Mouse (Mus musculus) lung, postnatal 0 days (tissue): ENCODE results near the gene Ap3m1. TPM values are rescaled to one million over a fixed set of nuclear protein-coding genes. Genes with fewer than 3 reads are reported as not detected.

Source experiments
- ATAC-seq: fragments of 200-750 bp; cut with Nextera tagmentation; 2 replicates; pipeline ENCODE4 v1.8.0; 2017; ENCODE audit warnings: moderate library complexity
- DNase-seq: peaks from one replicate; pipeline ENCODE4 v3.0.0-alpha.2; 2016; ENCODE audit warnings: low spot score
- H3K27ac ChIP-seq: fragments of 300-500 bp; sonication (generic); 2 replicates; pipeline ENCODE4 v1.5.1; 2014; ENCODE audit warnings: antibody characterized with exemption, mild to moderate bottlenecking, low read length, mixed read lengths
- H3K27me3 ChIP-seq: fragments of 300-500 bp; sonication (generic); replicated peaks from 2 replicates; pipeline ENCODE4 v1.6.1; 2014; ENCODE audit warnings: low read length, mixed read lengths; ENCODE audit not compliant: insufficient read depth
- H3K36me3 ChIP-seq: fragments of 300-500 bp; sonication (generic); 2 replicates; pipeline ENCODE4 v1.6.1; 2014; ENCODE audit warnings: low read length, mixed read lengths; ENCODE audit not compliant: insufficient read depth
- H3K4me1 ChIP-seq: fragments of 300-500 bp; sonication (generic); 2 replicates; pipeline ENCODE4 v1.6.1; 2014; ENCODE audit warnings: antibody characterized with exemption, low read depth, low read length, mixed read lengths; ENCODE audit not compliant: insufficient read depth
- H3K4me2 ChIP-seq: fragments of 300-500 bp; sonication (generic); replicated peaks from 2 replicates; pipeline ENCODE4 v1.6.1; 2014; ENCODE audit warnings: low read depth, mild to moderate bottlenecking, low read length, moderate library complexity, mixed read lengths
- H3K4me3 ChIP-seq: fragments of 300-500 bp; sonication (generic); 2 replicates; pipeline ENCODE4 v1.5.1; 2014; ENCODE audit warnings: low read depth, low read length
- H3K9ac ChIP-seq: fragments of 300-500 bp; sonication (generic); replicated peaks from 2 replicates; pipeline ENCODE4 v1.6.1; 2014; ENCODE audit warnings: low read depth, mild to moderate bottlenecking
- H3K9me3 ChIP-seq: fragments of 300-500 bp; sonication (generic); 2 replicates; pipeline ENCODE4 v1.6.1; 2016; ENCODE audit warnings: low read length, mixed read lengths
- CTCF ChIP-seq: IDR thresholded peaks from 2 replicates; pipeline ENCODE4 v1.5.1; 2016; ENCODE audit warnings: antibody characterized with exemption, mild to moderate bottlenecking
- EP300 ChIP-seq: IDR thresholded peaks from 2 replicates; pipeline ENCODE4 v1.6.1; 2016; ENCODE audit warnings: antibody characterized with exemption, mild to moderate bottlenecking, control low read depth
- WGBS: fragments of 180-500 bp; shearing (Covaris S2); extraction: QIAGEN DNeasy Blood & Tissue Kit; methylation state at CpG from one replicate; pipeline ENCODE4 v1.1.7; 2014; 5-methylcytosine and 5-hydroxymethylcytosine counted together
- polyA plus RNA-seq: library from polyadenylated mRNA; unstranded; fragments of >200 nt; fragmentation: Nextera tagmentation; extraction: Ambion mirVana; gene quantifications from 2 replicates; pipeline ENCODE4 v1.2.1, GENCODE M21; 2015

Gene Ap3m1
- polyA plus RNA-seq, 1 experiment from 2014 or later: 39.3 TPM

DNA sequence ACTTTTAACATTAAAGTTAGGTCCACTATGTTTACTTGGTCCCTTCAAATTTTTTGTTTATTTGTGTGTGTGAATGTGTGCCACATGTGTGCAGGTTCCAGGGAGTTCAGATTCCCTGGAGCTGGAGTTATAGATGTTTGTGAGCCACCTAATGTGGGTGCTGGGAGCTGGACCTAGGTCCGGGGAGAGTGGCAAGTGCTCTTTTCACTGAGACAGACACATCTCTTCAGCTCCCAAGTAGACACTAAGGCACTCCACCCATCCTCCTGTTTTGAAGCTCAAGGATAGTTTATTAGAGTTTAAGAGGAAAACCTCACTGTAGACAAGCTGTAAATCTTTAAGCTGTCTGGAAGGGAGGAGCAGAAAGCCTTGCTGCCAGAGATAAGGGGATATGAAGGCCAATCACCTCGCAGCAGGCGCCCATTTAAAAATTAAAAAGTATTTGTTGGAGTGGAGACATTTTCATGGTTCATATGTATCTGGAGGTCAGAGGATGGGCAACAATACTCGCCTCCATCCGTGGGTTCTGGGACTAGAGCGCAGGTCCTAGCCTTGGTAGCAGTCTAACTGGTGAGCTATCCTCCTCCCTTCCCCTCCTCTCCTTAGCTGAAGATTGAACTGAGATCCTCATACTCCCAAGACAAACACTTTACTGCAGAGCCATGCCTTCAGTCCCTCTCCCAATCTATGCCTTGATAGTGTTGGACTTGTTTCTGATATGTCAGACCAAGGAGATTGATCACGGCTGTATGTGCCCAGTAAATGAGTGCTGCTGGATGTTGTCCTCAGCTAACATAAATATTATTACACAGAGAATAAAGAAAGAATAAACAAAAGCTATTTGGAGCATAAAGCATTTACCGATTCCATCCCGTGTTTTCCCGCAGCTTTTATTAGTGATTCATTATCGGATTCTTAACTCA lies 22.4 kb upstream of the Ap3m1 start:
- peak overlapping the region; percentile 51 for H3K27ac ChIP-seq
- peak overlapping the region; percentile 68 for H3K4me2 ChIP-seq
- H3K36me3 ChIP-seq: no peaks in the 10 kb centered on the region
- H3K9ac ChIP-seq: peak overlapping the region; percentile 33; the same call in 1 of the 2 replicates
- H3K4me1 ChIP-seq: peaks cover 10% of the 10 kb centered on the region; the same call in 1 of the 2 replicates
- 25% methylated on average over 11 of the region's 11 CpGs for WGBS
- no peaks in the 10 kb centered on the region for H3K9me3 ChIP-seq
- H3K4me3 ChIP-seq: peak overlapping the region; percentile 58
- H3K27me3 ChIP-seq: no peaks in the 10 kb centered on the region
- ATAC-seq (no peak), DNase-seq (peak; percentile 36)
- no peak; the same call in 1 of the 2 replicates for TF ChIP-seq EP300
- TF ChIP-seq CTCF: no peak

DNA sequence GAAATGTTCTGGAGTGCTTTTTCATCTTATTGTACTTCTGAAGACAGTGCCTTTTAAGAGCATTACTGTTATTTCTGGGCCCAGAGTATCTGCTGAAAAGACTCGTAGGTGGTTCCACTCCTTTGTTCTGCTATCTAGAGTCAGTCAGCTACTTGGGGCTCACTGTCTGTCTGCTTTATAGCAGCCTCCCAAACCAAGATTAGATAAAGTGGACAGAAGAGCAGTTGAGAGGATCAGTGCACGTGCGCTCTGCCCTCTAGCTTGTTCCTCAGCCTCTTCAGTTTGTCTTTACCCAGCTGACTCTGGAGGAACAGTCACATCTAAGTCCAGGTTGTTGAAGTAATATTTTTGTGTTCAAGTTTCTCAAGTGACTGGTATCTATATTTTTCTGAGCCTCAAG lies 21.7 kb upstream of the Ap3m1 start:
- Histone ChIP-seq H3K36me3 (no peaks in the 10 kb centered on the region), H3K9ac (no peak overlapping the region), H3K9me3 (no peaks in the 10 kb centered on the region), H3K4me3 (no peak overlapping the region), H3K4me2 (no peak overlapping the region), H3K27ac (no peak overlapping the region), H3K27me3 (no peaks in the 10 kb centered on the region), H3K4me1 (peaks cover 10% of the 10 kb centered on the region; the same call in 1 of the 2 replicates)
- ATAC-seq: no peak
- TF ChIP-seq CTCF (no peak), EP300 (no peak)
- DNase-seq: no peak
- 56% methylated on average over 3 of the region's 3 CpGs for WGBS

DNA sequence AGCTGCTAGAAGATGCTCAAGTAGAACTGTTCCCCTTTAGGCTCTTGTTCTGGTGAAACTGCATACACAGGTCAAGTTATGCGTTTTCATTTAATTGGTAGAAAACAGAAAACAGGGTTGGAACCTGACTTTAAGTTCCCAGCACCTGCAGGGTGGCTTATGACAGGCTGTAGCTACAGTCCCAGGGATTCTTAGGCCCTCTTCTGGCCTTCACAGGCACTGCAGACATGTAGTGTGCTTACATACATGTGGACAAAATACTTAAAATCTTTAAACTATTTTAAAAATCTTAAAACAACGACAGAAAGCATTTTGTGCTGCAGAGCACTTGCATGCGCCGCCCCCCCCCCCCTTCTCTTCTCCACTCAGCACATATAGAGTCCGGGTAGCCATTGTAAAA lies 17.3 kb upstream of the Ap3m1 start:
- Histone ChIP-seq H3K4me3 (no peak overlapping the region), H3K36me3 (no peaks in the 10 kb centered on the region), H3K9me3 (no peaks in the 10 kb centered on the region), H3K4me2 (no peak overlapping the region), H3K27ac (no peak overlapping the region), H3K9ac (no peak overlapping the region), H3K4me1 (peaks cover 12% of the 10 kb centered on the region; the same call in 1 of the 2 replicates), H3K27me3 (no peaks in the 10 kb centered on the region)
- 76% methylated on average over 5 of the region's 5 CpGs for WGBS
- ATAC-seq (no peak), DNase-seq (no peak)
- TF ChIP-seq CTCF (peak; percentile 49), EP300 (no peak)

DNA sequence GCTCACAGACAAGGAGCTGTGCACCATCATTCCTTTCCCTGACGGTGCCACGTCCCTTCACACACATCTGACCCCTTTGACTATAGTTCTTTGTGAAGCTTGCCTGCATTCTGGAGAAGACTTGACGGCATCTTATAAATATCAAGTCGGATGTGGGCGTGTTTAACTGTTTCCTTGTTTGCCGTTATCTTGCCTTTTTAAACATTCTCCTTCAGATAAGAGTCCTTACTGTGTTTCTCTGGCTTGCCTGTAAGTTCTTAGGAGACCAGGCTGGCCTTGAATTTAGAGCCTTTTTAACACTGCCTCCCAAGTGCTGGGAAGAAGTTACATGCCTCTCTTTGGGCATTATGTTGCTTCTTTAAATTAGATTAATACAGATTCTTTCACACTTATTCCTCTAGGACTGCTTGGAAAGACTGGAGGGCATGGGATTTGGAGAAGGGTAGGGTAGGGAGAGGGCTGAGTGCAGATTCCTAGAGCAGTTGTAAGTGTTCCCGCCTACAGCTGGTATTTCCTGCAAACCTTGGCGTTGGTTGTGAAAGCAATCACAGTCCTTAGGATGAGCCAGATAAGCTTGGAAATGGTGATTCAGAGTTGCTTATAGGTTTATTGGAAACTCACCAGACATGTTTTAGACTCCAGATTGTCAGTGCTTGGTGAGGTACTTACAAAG lies 13.3 kb upstream of the Ap3m1 start:
- Histone ChIP-seq H3K27ac (peak overlapping the region; percentile 85), H3K36me3 (no peaks in the 10 kb centered on the region), H3K9me3 (no peaks in the 10 kb centered on the region), H3K4me3 (no peak overlapping the region), H3K9ac (no peak overlapping the region), H3K4me2 (peak overlapping the region; percentile 17; the same call in 1 of the 2 replicates), H3K4me1 (peaks cover 19% of the 10 kb centered on the region; the same call in 1 of the 2 replicates), H3K27me3 (no peaks in the 10 kb centered on the region)
- WGBS: 17% methylated on average over 8 of the region's 8 CpGs
- peak; percentile 87 for DNase-seq
- TF ChIP-seq EP300 (peak; percentile 82), CTCF (no peak)
- peak; percentile 90 for ATAC-seq

DNA sequence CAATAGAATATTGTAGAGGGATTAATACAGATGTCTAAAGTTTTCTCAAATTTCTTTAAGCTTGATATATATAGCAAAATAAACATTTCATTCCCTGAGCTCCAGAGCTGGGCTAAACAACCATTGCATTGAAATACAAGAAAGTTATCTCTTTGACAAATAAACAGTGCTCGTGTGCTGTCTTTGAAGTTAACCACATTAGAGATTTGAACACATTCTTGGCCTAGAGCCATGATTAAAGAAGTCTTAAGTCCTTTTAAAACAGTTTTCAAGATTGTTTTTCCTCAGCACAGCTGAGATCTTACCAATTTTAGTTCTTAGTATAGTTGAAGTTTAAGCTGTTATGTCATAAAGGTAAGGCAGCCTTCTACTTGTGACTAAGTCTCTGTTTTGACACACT lies 12.0 kb upstream of the Ap3m1 start:
- Histone ChIP-seq H3K4me2 (no peak overlapping the region), H3K36me3 (no peaks in the 10 kb centered on the region), H3K4me3 (no peak overlapping the region), H3K27ac (peak overlapping the region; percentile 11; the same call in 1 of the 2 replicates), H3K4me1 (peaks cover 19% of the 10 kb centered on the region; the same call in 1 of the 2 replicates), H3K9ac (no peak overlapping the region), H3K27me3 (no peaks in the 10 kb centered on the region), H3K9me3 (no peaks in the 10 kb centered on the region)
- DNase-seq: peak; percentile 78
- ATAC-seq: peak; percentile 37
- TF ChIP-seq CTCF (no peak), EP300 (peak; percentile 79)
- 2% methylated on average over 1 of the region's 1 CpGs for whole genome bisulfite sequencing

DNA sequence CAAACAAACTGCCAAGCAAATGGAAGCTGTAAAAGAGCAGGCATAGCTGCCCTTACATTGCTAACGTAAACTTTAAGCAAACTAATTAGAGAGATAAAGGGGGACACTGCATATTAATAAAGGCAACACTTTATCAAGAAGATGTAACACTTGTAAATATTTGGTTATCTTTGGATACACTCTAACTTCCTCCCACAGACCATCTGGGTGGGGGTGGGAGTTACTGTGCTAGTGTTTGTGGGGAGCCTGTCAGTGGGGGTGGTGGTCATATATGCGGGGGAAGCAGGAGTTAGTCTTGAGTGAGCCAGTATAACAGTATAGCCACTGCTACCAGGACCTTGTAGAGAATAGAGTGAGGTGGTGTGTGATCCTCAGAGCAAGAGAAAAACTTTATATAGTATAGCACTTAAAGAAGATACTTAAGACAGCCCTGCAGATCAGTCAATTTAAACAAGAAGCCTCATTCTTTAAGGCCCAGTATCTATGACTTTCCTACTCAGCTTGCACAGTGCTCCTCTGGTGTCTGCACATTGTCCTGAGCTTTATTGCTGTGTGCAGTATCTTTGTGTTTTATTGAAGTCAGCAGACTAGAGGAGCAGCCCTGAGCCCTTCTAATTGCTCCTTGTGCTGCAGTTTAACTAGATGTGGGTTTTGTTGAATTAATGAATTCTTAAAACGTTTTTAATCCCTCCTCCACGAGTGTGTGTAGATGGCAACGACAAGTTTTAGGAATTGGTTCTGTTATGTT lies 10.6 kb upstream of the Ap3m1 start:
- no peak for DNase-seq
- Histone ChIP-seq H3K9me3 (no peaks in the 10 kb centered on the region), H3K9ac (no peak overlapping the region), H3K27me3 (no peaks in the 10 kb centered on the region), H3K4me3 (no peak overlapping the region), H3K36me3 (no peaks in the 10 kb centered on the region), H3K4me2 (no peak overlapping the region), H3K27ac (no peak overlapping the region), H3K4me1 (peaks cover 19% of the 10 kb centered on the region; the same call in 1 of the 2 replicates)
- no peak for TF ChIP-seq EP300
- no peak for TF ChIP-seq CTCF
- WGBS: 50% methylated on average over 5 of the region's 5 CpGs
- ATAC-seq: no peak
